Mouse (Mus musculus): ENCODE data around the gene Map3k4. TPM values are rescaled to one million over a fixed set of nuclear protein-coding genes. Genes with fewer than 3 reads are reported as not detected.

Map3k4 gene
- 10 to 100 TPM; 39.7 to 57.5 (median 49.8) TPM for total RNA-seq (2022)

- peak; percentile 92 for DNase-seq (ENCODE audit: low spot score)
These were observed at the start of gene Map3k4 for GRCm38 (mm10) chr17:12318663-12319201. Gene Map3k4 (minus strand): TSS chr17:12318796.

- DNase-seq (ENCODE audit: low spot score): peak; percentile 53
These were observed 48.9 kb upstream of the Map3k4 start for GRCm38 (mm10) chr17:12367373-12367930.

GRCm38 (mm10) chr17:12364426-12364735, 45.8 kb upstream of the Map3k4 start:
- DNase-seq (ENCODE audit: low spot score): no peak

GRCm38 (mm10) chr17:12363601-12364425, 45.2 kb upstream of the Map3k4 start:
- no peak for DNase-seq (ENCODE audit: low spot score)

- DNase-seq (ENCODE audit: low spot score): no peak
These were observed 41.3 kb upstream of the Map3k4 start for GRCm38 (mm10) chr17:12359876-12360275.

GRCm38 (mm10) chr17:12352781-12353180, 34.2 kb upstream of the Map3k4 start:
- no peak for DNase-seq (ENCODE audit: low spot score)

GRCm38 (mm10) chr17:12351564-12351963, 33.0 kb upstream of the Map3k4 start:
- no peak for DNase-seq (ENCODE audit: low spot score)

- no peak for DNase-seq (ENCODE audit: low spot score)
These were observed 28.9 kb upstream of the Map3k4 start for GRCm38 (mm10) chr17:12347462-12347861.

GRCm38 (mm10) chr17:12343702-12344376, 25.2 kb upstream of the Map3k4 start:
- DNase-seq (ENCODE audit: low spot score): no peak

GRCm38 (mm10) chr17:12337156-12337555, 18.6 kb upstream of the Map3k4 start:
- DNase-seq (ENCODE audit: low spot score): no peak

- DNase-seq (ENCODE audit: low spot score): peak; percentile 35
These were observed 17.7 kb upstream of the Map3k4 start for GRCm38 (mm10) chr17:12336073-12336868.

- no peak for DNase-seq (ENCODE audit: low spot score)
These were observed 16.5 kb upstream of the Map3k4 start for GRCm38 (mm10) chr17:12335115-12335514.

- peak; percentile 61 for DNase-seq (ENCODE audit: low spot score)
These were observed 9.4 kb upstream of the Map3k4 start for GRCm38 (mm10) chr17:12327847-12328518.

GRCm38 (mm10) chr17:12319786-12320185, 1.2 kb upstream of the Map3k4 start:
- DNase-seq (ENCODE audit: low spot score): no peak

- DNase-seq (ENCODE audit: low spot score): no peak
These were observed 493 bp downstream of the Map3k4 start for GRCm38 (mm10) chr17:12317954-12318651.

GRCm38 (mm10) chr17:12317607-12317953, 1.0 kb downstream of the Map3k4 start:
- DNase-seq (ENCODE audit: low spot score): no peak

- DNase-seq (ENCODE audit: low spot score): no peak
These were observed 2.3 kb downstream of the Map3k4 start for GRCm38 (mm10) chr17:12316251-12316650.

- no peak for DNase-seq (ENCODE audit: low spot score)
These were observed 6.3 kb downstream of the Map3k4 start for GRCm38 (mm10) chr17:12312248-12312647.

- no peak for DNase-seq (ENCODE audit: low spot score)
These were observed 9.1 kb downstream of the Map3k4 start for GRCm38 (mm10) chr17:12309493-12309892.

- DNase-seq (ENCODE audit: low spot score): no peak
These were observed 9.5 kb downstream of the Map3k4 start for GRCm38 (mm10) chr17:12309059-12309458.
